Mouse (Mus musculus) T-helper 1 cell (primary cell): Measurements from ENCODE around the gene Sox4.

Source experiments
- in situ Hi-C: fragments of 300-600 bp; cut with MboI, MseI; formaldehyde crosslinking; loops from one replicate; pipeline ENCODE4 v1.15.1; 2025; ENCODE audit warnings: high pct_unique_total_duplicates

The Sox4 gene

DNA sequence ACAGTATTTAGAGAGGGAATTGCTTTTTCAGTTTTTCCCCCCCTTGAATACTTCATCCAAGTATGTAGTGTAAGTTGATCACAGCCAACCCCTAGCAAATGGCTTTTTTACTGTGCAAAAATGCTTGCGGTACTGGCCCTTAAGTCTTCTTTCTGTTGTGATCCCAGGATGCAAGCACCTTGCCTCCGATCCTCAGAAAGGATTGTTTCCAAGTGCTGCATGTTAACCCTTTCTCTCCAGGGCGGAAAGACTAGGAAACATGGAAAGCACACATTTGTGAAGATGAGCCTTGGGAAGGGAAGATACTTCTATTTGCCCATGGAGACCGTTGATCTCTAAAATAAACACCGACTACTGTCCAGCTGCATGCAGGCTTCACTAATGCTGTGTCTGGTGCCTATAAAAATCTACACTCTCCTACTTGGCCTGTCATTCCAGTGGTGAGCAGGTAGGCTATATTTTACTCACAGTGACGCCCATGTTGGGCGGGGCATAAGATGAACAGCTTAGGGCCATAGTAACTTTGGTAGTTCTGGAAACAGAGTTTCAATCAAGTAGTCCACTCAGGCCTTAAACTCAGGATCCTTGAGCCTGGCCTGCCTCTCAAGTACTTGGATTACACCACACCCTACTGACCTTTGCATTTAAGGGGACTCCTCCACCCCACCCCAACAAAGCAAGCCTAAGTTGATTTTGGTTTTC is 5.6 kb downstream of the Sox4 start:
- in situ Hi-C loops = loop anchor here (5.0 kb wide), 1 partner anchor 516 kb away; no protein-coding TSS in a partner anchor

GRCm38 (mm10) chr13:28946565-28947135 is 6.9 kb downstream of the Sox4 start:
- in situ Hi-C loops = loop anchor here (5.0 kb wide), 1 partner anchor 514 kb away; no protein-coding TSS in a partner anchor

DNA sequence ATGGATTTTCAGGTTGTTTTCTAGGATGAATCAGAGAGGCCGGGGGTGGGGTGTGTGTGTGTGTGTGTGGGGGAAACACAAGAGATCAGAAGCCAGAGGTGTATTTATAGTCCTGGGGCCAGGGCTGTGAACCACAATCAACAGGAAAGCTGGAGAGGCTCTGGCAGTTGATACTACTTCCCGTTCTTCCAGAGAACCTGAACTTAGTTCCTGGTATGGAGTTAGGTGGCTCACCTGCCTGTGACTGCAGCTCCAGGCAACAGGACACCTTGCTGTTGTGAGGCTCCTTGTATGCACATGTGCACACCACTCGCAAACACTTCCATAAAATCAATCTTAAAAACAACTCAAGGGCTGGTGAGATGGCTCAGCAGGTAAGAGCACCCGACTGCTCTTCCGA is 7.8 kb downstream of the Sox4 start:
- in situ Hi-C loops = loop anchor here (5.0 kb wide), 1 partner anchor 513 kb away; no protein-coding TSS in a partner anchor

DNA sequence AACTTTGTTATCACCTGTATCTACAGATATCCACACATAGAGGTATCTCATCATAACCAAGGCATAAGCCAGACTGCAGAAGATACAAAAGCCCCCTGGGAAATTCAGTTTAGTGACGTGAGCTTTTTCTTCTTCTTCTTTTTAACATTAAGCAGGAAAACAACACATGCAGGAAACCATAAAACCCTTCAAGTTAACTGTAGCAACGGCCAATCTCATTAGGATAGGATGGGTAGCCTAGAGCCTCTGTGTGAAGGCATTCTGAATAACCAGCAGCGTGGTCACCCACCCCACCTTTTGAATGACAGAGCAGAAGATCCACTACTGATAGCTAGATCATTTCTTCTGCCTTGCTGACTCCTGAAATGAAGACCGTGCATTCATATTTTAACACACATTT is 10.6 kb downstream of the Sox4 start:
- in situ Hi-C loops = no loop called here

DNA sequence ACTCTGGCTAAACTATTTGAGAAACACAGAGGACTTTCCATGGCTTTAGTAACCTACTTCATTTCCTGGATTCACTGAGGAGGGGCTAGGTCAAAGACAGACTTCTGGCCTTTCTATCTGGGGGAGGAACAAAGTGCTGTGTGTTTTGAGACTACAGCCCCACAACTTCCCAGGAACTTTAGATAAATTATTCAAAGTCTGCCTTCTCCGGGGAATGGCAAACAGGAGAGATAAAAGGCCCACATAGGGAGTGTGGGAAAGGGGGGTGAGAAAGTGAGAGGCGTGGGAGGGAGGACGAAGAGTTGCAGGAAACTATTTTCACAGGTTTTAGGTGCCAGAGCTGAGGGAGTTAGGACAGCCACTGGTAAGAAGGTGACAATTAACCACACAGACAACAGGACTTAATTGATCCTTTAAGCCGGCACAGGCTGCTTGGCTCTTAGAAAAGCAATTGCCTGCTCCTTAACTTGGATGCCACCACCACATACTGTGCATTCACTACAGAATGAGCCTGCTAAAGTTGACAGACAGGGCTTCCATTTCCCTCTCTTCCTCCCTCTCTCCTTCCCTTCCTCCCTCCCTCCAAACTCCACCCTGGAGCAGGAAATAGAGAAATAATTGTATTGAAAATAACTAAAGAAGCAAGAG is 11.4 kb downstream of the Sox4 start:
- in situ Hi-C loops = no loop called here

- in situ Hi-C loops = no loop called here
These were observed 20.1 kb downstream of the Sox4 start for GRCm38 (mm10) chr13:28933375-28933774.

- in situ Hi-C loops = no loop called here
These were observed 21.7 kb downstream of the Sox4 start for GRCm38 (mm10) chr13:28931776-28932175.

- in situ Hi-C loops = no loop called here
These were observed 22.2 kb downstream of the Sox4 start for GRCm38 (mm10) chr13:28931266-28931665.

GRCm38 (mm10) chr13:28930364-28930763 is 23.1 kb downstream of the Sox4 start:
- in situ Hi-C loops = no loop called here

DNA sequence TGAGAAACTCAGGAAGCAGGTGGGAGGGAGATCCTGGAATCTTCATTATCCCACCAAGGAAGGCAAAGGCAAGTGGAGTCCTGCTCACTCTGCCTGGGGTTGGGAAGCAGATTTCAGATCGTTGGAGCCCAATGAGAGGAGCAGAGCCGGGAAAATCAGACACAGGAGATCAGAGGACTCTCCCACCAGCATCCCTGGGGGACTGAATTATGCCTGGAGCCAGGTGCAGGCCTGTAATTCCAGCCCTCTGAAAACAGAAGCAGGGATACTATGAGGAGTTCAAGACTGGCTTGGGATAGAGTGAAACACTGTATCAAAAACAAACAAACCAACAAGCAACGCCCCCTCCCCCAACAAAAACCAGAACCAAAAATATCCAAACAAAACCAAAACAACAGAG is 23.6 kb downstream of the Sox4 start:
- in situ Hi-C loops = no loop called here

DNA sequence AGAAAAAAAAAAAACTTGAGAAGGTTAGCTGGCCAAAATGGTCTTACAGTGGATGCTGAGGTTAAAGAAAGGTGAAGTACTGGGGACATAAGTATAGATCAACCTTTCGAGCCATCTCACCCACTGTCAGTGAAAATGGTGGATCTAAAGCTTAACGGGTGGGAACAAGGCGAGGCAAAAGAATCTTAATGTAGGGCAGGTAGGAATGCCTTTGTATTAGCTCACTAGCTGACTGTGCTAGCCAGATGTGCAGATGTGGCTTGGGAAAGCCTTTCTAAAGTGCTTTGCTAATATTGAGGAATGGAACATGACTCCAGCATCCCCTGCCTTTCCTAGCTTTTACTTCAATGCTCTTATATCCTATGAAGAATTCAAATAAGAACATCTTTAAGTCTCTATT is 30.4 kb downstream of the Sox4 start:
- in situ Hi-C loops = no loop called here

- in situ Hi-C loops = no loop called here
These were observed 35.9 kb downstream of the Sox4 start for GRCm38 (mm10) chr13:28917379-28918250.

DNA sequence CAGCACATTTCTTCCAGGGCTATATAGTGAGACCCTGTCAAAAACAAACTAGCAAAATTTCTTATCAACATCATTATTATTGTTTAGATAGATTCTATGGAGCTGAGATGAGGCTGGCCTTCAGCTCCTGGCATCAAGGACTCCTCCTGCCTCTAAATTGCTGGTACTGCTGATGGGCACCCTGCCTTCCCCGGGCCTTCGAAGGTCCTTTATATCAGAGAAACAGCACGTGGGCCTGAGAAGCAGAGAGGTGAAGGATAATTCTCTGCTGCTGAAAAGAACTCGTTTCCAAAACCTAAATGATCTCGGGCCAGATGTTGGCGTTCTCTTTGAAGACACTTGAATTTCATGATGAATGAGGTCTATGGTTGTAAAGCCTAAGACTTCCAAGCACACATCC is 39.9 kb downstream of the Sox4 start:
- in situ Hi-C loops = no loop called here

DNA sequence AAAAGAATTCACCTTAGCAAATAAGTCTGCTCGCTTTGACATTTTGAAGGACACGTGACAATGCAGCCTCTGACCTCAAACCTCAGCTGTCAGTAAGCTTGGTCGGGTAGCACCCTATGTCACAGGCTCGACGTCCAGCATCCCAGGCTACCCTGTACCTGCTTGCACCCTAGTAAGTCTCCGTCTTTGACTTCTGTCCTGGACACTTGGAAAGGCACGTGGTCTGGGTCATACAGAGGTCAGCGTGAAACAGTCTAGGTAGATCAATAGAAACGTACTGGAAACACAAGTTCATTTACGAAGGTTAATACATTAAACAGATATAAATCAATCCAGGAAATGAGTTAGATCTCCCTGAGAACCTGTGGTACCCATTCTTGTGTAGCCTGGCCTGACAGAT is 46.5 kb downstream of the Sox4 start:
- in situ Hi-C loops = no loop called here
